Mouse (Mus musculus): Measurements from ENCODE around the gene Pold1.

Gene Pold1

DNA sequence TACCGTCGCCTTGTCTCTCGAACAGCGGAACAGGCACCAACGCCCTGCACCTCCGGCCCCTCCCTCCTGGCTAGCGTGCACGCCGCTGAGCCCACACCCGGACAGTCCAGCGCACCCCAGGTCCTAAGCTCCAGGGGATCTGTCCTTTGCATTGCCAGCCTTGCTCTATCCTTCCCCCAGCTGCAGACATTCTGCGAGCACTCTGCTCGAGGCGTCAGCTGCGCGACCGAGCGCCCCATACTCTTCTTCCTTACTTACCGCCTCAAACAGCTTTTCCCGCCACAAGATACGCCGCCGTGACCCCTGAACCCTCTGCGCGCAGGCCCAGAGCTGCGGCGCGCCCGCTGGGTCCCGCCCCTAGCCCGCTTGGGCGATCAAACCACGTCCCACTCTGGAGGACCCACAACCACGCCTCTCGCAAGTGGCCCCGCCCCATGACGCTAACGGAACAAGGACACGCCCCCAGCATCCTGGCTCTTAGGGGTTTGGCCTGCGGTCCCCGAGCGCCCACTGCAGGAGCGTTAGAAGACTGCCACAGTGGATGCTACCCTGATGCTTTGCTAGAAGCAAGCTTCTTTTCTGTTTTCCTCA lies at the start of gene Pold1:
Gene Pold1, minus strand, starts transcription at position 353 of the 591 bp plus-strand sequence.
- DNase-seq (ENCODE audit: low read depth) = peak; percentile 100

DNA sequence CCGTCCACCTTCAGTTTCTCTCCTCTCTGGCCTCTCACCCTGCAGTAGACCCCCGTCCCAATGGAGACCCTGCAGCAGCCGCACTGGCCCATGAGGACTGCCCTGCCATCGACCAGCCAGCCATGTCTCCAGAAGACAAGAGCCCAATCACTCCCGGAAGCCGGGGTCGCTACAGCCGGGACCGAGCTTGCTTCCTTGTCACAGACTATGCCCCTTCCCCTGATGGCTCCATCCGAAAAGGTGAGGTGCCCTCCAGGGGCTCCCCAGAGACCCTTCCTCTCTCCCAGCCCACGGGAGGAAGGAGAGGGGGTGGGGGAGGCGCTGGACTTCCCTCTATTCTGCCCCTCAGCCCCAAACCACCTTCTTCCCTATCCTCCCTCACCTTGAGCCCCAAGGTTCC lies 49.7 kb upstream of the Pold1 start:
- no peak for DNase-seq (ENCODE audit: low read depth)

DNA sequence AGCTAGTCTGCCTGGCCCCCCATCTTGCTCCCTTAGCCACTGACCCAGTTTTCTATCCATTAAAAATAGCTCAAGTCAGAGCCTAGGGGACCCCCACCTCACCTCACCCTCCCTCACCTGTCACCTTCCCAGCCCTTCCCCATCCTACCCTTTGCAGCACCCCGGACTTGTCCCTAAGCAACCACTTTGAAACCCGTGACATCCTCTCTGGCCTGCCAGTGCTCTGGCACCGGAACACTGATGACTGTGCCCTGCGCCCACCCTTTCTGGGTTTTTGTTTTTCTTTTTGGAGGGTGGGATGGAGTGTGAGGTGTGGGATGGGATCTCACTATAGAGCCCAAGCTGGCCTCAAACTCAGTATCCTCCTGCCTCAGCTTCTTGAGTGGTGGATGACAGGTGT lies 49.0 kb upstream of the Pold1 start:
- DNase-seq (ENCODE audit: low read depth) = no peak

DNA sequence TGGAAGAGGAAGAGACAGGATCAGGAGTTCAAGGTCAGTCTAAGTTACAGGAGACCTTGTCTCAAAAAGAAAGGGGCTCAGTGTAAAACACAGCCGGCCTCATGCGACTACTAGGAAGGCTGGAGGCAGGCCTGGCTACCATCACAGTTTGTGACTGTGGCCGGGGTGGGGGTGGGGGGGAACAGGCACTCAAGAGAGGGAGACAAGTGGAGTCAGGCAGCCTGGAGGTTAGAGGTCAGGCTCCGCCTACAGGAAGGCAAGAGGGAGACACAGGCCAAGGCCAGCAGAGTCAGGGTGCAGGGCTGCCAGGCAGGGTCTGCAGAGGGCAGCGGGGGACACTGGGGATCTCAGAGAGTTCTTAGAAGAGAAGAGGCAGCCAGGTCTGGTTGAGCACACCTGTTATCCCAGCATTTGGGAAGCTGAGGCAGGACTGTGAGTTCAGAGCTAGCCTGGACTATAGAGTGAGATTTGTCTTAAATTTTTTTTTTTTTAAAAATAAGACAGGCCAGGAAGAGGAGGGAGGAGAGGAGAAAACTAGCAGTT lies 48.4 kb upstream of the Pold1 start:
- DNase-seq (ENCODE audit: low read depth) = no peak

DNA sequence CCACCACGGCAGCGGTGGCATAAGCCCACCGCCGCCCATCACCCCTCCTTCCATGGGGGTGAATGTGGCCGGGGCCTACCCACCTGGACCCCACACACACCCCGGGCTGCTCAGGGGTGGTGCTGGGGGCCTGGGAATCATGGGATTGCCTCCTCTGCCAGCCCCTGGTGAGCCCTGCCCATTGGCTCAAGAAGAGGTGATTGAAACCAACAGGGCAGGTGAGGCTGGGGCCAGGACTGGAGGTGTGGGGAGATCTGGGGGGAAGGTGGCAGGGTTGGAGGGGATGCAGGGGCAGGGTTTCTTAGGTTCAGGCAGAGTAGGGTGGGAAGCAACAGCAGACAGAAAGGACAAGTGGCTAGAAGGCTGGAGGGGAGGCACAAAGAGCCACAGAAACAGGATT lies 47.4 kb upstream of the Pold1 start:
- no peak for DNase-seq (ENCODE audit: low read depth)

DNA sequence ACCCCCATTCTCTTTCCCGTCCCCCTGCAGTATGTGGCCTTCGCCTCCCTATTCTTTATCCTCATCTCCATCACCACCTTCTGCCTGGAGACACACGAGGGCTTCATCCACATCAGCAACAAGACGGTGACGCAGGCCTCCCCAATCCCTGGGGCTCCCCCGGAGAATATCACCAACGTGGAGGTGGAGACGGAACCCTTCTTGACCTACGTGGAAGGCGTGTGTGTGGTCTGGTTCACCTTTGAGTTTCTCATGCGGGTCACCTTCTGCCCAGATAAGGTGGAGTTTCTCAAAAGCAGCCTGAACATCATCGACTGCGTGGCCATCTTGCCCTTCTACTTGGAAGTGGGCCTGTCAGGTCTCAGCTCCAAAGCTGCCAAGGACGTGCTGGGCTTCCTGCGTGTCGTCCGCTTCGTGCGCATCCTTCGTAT lies 46.5 kb upstream of the Pold1 start:
- no peak for DNase-seq (ENCODE audit: low read depth)

DNA sequence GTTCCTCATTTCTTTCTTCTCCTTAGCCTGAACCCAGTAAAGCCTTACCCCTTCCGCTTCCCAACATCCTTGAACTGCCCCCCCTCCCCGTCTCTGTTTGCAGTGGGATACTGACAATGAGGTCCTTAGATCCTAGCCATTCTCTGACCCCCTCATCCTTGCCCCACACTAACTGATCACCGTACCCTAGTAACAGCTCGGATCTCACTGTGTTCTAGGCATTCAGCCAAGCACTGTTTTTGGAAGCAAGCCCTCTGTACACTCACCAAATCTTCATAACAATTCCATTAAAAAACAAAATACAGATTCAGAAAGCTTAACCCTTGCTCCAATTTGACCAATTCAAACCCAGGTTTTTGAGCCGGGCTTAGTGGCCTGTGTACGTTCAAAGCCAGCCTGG lies 45.6 kb upstream of the Pold1 start:
- DNase-seq (ENCODE audit: low read depth) = no peak

DNA sequence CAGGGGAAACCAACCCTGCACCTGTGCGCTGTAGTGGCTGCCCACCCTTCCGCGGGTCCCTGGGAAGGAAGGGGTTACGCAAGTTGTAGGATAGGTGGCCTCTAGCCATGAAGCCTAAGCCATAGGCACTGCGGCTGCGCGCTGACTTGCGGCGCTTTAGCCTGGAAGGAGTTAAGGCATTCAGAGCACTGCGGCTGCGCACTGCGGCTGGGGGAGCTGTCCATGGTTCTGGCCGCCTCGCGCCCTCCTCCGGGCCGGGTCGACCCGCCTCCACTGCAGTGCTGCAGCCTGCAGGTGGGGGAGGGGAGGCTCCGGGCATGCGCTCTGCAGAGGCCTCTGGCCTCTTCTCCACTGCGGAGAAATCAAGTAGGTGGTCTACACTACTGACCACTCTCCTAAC lies 45.1 kb upstream of the Pold1 start:
- DNase-seq (ENCODE audit: low read depth) = peak; percentile 68

DNA sequence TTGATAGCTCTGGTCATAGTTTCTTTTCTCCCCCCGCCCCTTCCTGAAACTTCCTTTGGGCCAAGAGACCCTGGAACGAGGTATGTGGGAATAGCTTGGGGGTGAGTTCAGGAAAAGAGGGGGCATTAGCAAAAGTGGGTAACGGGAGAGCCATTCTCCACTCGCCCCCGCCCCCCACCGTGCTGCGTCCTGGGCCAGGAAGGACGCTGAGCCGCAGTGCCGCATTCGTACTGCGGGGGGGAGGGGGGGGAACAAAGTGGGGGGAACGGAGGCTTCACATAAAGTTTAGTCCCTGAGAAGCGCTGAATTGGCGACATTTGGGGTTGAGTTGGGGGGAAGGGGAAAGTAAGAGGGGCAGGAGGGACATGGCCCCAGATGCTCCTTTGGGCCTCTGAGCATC lies 44.4 kb upstream of the Pold1 start:
- no peak for DNase-seq (ENCODE audit: low read depth)

DNA sequence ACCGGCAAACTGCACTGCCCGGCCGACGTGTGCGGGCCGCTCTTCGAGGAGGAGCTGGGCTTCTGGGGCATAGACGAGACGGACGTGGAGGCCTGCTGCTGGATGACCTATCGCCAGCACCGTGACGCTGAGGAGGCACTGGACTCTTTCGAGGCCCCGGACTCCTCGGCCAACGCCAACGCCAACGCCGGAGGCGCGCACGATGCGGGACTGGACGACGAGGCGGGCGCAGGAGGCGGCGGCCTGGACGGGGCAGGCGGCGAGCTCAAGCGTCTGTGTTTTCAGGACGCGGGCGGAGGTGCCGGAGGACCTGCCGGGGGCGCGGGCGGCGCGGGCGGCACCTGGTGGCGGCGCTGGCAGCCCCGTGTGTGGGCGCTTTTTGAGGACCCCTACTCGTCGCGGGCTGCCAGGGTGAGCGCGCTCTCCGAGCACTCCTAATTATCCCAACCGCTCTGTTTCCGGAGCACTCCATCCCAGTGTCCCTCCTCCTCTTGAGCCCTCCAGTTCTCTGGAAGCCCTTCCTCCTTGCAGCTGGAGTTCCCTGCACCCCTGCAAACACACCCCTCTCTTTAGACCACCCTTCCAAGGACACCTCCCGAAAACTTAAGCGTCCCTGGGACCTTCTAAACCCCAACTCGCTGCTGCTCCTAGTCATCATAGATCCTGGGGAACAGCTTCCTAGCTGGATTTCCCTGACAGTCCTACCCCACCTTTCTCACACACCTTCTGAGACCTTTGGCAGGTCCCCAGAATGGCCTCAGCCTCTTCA lies 42.9 kb upstream of the Pold1 start:
- DNase-seq (ENCODE audit: low read depth) = no peak

DNA sequence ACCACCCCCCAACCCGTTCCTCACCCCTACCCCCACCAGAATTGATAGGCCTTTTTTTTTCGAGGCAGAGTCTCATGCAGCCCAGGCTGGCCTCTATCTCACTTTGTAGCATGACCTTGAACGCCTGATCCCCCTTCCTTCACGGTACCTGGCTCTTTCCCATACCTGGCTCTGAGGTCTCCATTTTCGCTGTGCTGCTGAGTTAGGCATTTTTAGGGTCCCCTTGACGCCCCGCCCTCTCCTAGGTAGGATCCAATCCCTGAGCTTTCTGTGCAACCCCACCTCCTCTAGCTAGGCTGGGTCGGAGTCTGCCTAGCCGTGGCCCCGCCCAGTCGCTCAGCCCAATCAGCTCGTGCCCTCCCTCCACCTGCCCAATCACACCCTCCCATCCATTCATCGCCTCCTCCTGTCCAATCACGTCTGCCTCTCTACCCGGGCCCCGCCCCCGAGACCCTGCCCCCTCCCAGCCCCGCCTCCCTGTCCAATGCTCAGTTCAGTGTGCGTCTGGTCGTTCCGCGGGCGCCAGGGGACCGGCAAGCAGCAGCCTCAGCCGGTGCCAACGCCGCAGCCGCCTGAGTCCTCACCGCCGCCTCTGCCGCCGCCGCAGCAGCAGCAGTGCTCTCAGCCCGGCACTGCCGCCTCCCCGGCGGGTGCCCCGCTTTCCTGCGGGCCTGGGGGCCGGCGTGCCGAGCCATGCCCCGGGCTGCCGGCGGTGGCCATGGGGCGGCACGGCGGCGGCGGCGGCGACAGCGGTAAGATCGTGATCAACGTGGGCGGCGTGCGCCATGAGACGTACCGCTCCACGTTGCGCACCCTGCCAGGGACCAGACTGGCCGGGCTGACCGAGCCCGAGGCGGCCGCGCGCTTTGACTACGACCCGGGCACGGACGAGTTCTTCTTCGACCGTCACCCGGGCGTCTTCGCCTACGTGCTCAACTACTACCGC lies 42.0 kb upstream of the Pold1 start, which contains the start of gene Kcnc3:
Gene Kcnc3, plus strand, starts transcription at position 263 of the 946 bp plus-strand sequence.
- peak; percentile 79 for DNase-seq (ENCODE audit: low read depth)

DNA sequence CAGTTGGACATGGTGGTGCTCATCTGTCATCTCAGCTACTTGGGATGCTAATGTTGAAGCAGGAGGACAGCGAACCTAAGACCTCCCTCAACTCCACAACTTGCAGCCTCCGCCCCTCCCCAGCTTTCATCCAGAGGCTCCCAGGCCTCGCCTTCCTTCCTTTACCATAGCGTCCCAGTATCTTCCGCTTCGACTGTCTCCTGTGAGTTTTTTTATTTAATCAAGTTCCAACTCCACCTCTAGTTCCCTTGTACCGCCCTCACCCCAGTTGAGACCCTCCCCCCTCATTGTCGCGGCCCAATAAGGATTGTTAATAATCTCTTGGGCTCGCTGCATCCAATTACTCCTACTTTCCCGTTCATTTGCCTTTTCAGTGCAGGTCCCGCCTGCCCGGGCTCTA lies 41.3 kb upstream of the Pold1 start:
- no peak for DNase-seq (ENCODE audit: low read depth)

DNA sequence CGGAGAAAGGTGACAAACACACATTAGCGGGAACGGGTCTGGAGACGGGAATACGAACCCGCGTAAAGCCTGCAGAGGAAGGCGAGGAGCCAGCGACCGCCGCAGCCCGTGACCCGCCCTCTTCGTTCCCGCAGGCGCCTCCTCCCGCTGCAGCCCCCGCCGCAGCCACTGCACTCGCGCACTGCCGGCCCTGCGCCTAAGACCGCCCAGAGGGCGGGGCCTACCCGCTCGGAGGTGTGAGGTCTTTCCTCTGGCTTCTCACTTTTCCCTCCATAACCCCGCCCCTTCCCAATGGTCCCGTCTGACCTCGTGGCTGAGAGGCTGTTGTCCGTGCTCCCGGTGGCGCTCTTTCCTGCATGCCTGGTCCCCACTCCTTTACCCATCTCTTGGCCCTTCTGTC lies 40.5 kb upstream of the Pold1 start:
- DNase-seq (ENCODE audit: low read depth) = peak; percentile 62

DNA sequence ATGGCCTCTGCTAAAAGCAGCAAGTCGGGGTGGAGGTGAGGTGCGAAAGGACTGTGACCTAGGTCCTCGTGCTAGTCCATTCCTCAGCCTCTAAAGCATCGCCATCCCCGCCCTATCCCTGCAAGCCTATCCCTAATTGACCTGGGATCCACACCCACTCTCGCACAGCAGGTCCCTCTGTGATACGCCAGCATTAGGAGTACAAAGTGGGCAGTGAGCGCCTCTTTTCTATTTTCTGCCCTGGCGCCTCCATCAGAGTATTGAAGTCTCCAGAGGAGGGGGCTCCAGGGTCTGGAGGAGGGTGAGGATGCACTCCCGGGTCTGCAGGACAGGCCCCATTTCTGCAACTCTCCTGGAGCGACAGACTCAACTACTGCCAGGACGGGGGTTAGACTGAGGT lies 39.7 kb upstream of the Pold1 start:
- no peak for DNase-seq (ENCODE audit: low read depth)

DNA sequence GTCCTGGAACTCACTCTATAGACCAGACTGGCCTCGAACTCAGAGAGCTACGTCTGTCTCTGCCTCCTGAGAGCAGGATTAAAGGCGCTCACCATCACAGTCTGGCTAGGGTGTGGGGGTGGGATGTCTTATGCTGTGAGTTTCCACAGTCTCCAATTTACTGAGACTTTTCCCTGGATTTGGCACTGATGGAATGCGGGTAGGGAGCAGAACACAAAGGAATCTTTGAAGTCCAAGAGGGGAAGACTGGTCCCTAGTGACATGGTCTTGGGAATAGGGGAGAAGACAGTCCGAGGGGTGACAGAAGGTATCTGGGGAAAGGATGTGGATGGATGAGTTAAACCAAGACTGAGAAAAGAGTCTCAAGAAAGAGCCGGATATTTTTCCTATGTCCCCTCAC lies 39.0 kb upstream of the Pold1 start:
- no peak for DNase-seq (ENCODE audit: low read depth)

DNA sequence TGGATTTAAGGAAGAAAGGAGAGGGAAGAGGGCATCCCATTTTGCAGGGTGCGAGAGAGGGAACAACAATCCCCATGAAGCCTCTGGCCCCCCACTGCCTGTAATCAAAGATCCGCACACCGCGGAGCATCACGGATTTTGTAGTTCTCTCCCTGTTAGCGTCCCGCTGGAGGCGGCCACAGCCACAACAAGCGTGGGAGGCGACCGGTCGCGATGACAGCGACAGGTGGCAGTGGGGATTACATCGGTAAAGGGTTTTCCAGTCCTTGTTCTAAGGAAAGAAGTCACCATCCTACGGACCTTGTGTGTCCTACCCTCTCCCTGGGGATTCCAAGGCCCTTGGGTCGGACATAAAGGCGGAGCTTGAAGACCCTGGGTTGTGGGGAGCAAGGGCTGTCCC lies 38.3 kb upstream of the Pold1 start:
- no peak for DNase-seq (ENCODE audit: low read depth)

DNA sequence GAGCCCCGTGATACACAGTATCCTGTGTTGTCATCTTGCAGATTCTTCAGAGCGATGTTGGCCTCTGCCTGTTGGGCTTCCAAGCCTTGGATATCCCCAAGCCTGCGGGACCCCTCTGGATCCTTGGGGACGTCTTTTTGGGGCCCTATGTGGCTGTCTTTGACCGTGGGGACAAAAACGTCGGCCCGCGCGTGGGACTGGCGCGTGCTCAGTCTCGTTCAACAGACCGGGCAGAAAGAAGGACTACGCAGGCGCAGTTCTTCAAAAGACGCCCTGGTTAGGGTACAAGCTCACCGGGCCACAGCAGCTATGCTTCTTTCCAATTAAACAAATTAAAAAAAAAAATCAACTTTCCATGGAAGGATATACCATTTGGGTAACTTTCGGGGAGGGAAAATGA lies 37.9 kb upstream of the Pold1 start:
- DNase-seq (ENCODE audit: low read depth) = no peak

DNA sequence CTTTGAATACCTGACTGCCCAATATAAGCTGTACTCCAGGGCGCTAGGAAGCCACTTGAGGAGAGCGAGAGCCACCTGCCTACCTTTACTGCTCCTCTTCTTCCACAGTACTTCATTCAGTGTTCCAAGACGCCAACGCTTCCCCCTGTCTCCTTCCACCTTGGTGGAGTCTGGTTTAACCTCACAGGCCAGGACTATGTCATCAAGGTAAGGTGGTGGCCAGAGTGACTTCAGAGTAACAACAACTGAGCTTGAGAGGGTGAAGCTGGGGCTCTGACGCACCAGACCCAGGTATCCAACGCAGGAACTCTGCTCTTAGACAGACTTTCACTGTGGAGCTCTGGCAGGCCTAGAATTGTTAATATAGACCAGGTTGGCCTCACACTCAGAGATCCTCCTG lies 37.0 kb upstream of the Pold1 start:
- DNase-seq (ENCODE audit: low read depth) = no peak

DNA sequence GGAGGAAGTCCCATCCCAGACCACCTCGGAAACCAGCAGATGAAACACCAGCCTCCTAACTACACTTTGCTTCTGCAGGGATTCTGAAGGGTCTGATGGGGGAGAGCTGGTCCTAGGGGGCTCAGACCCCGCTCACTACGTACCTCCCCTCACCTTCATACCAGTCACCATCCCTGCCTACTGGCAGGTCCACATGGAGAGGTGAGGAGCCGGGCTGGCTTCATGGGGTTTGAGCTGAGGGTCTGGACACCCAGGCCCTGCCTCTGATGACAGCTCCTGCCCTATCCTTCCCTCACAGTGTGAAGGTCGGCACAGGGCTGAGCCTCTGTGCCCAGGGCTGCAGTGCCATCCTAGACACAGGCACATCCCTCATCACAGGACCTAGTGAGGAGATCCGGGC lies 36.3 kb upstream of the Pold1 start:
- DNase-seq (ENCODE audit: low read depth) = no peak

DNA sequence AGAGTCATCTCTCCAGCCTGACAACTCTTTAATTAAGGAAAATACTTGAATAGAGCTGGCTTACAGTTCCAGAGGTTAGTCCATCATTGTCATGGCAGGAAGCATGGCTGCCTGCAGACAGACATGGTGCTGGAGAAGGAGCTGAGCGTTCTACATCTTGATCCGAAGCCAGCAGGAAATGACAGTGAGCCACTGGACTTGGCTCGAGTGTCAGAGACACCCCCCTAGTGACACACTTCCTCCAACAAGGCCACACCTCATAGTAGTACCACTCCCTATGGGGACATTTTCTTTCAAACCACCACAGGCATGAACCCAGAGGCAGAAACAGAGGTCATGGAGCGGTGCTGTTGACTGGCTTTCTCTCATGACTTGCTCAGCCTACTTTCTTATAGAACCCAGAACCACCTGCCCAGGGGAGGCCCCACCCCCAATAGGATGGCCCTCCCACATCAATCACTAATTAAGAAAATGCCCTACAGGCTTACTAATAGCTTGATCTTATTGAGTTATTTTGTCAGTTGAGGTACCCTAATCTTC lies 35.7 kb upstream of the Pold1 start:
- no peak for DNase-seq (ENCODE audit: low read depth)

DNA sequence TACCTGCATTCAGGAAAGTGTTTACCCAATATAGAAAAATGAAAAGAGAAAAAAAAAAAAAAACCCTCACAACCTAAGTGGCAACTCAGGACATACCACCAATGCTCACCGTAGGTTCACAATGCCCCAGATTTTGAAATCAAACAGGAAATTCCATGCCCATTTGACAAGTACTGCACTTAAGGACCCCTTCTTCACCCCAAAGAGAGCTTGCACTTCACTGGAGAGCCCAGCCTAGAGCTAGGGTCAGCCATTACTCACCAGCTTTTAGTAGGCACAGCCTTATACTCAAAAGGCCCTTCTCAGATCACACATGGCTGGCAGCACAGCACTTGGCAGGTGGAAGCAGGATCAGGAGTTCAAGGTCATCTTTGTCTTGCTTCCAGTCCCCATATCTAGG lies 34.5 kb upstream of the Pold1 start:
- DNase-seq (ENCODE audit: low read depth) = no peak

DNA sequence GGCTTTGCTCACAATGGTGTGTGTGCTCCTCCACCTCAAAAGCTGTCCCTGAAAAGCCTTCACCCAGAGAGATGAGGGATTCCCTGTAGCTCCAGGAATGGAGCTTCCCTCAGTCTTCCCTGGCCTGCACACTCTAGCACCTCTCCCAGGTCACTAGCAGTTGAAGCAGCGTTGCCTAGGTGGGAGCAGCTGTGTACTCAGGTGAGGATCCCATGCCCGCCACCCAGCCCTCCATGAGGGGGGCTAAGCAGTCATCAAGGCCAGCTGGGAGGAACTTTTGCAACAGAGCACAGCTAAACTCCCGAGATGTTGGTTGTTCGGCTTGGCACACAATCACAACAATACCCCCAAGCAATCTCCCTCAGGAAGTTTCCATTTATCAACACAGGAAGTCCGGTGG lies 34.1 kb upstream of the Pold1 start:
- DNase-seq (ENCODE audit: low read depth) = no peak
